Mouse (Mus musculus) left cerebral cortex, adult 8-10 months (tissue): ENCODE data around the gene Olfr978. TPM values are rescaled to one million over a fixed set of nuclear protein-coding genes. Genes with fewer than 3 reads are reported as not detected.
"Not testable (repeated sequence)": the region's sequence is repeated elsewhere in the genome, so short reads cannot be mapped to it uniquely, and the experiment has no call there.

Experiments
- DNase-seq, 2 experiments: peaks; one replicate each; pipeline ENCODE4 v3.0.0; 2022; ENCODE audit warnings: low spot score in 2 of 2
- total RNA-seq, 4 experiments: library from RNA; stranded (reverse); gene quantifications; 2 replicates each; pipeline ENCODE4 v1.2.4; 2022

The Olfr978 gene
- not detected for total RNA-seq

DNA sequence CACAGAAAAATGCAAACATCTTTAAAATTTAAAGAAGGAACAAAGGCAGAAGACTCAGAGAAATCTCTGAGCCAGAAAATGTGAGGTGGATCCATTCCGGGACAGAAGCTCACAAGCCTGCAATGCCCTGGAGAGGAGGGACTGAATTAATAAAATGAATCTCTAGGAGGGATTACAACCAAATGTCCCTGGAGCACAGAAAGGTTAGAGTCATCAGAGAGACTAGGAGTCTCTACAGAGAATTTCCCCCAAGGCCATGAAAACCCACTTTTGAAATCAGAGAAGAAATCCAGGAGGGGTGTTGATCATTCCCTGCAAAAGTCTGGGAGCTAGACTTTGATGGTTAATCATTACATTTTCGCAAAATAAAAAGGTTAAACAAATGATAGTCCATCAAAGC is at the start of gene Olfr978:
Gene Olfr978 (plus strand): TSS at position 301 of the 400 bp plus-strand sequence.
- no peak for DNase-seq

DNA sequence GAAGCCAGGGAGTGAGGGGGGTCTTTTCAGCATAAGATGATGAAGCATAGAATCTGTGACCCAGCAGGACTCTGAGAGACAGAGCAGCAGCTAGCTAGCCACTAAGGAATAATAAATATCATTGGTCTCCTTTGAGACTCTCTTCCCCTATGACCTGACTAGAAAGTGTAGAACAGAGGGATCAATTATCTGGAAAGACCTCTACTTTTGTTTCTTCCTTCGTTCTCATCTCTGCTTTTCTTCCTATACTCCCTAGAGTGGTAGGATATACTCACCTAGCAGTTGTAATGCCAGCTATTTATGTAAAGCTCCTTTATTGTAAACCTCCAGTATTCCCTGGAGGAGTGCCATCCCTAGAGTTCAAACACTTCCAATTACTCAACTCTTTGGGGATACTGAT is 40.0 kb upstream of the Olfr978 start, which contains the start of gene Olfr975:
Gene Olfr975 (minus strand): TSS at position 101 of the 400 bp plus-strand sequence.
- no peak for DNase-seq

DNA sequence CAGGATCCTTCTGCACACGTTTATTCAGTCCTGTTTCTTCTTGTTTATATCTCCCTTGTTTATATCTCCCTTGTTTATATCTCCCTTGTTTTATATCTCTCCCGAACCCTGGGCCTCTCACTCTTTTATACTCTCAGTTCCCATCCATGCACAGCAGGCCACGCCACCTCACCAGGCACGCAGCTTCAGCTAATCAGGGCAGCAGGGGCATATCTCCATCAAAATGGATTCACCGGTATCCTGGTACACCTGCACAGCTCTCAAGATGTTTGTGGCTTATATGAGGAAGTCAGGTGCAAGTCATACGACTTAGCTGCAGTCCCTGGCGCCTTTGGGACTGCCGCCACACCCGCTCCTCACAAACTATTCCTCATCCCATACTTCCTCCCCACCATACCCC is 30.9 kb upstream of the Olfr978 start, which contains the start of gene Olfr976:
Gene Olfr976 (minus strand): TSS at position 101 of the 400 bp plus-strand sequence.
- not testable (repeated sequence) for DNase-seq

GRCm38 (mm10) chr9:39976581-39977145 is 15.2 kb upstream of the Olfr978 start:
- DNase-seq: not testable (repeated sequence)

- DNase-seq: no peak
These were observed 11.5 kb downstream of the Olfr978 start, which contains the start of gene Olfr979 for GRCm38 (mm10) chr9:40003365-40003764. Gene Olfr979 (minus strand): TSS chr9:40003465.

- DNase-seq: no peak
These were observed 17.6 kb downstream of the Olfr978 start, which contains the start of gene Olfr980 for GRCm38 (mm10) chr9:40009482-40009881. Gene Olfr980 (minus strand): TSS chr9:40009582.

GRCm38 (mm10) chr9:40021164-40021563 is 29.3 kb downstream of the Olfr978 start, which contains the start of gene Olfr981:
Gene Olfr981 (plus strand): TSS chr9:40021464.
- DNase-seq: no peak

Other genes with a start within 250 kb of the Olfr978 start
- gene Olfr967, start 245.9 kb upstream of the Olfr978 start, total RNA-seq: under 1 TPM in 1 of 4 experiments, not detected in 3; 0.30 TPM
- gene Olfr968, start 208.9 kb upstream of the Olfr978 start, total RNA-seq: not detected
- not detected for gene Olfr969, start 201.2 kb upstream of the Olfr978 start, total RNA-seq
- gene Olfr970, start 183.3 kb upstream of the Olfr978 start, total RNA-seq: not detected
- not detected for gene Olfr971, start 155.2 kb upstream of the Olfr978 start, total RNA-seq
- not detected for gene Olfr972, start 125.7 kb upstream of the Olfr978 start, total RNA-seq
- not detected for gene Olfr229, start 84.8 kb upstream of the Olfr978 start, total RNA-seq
- not detected for gene Olfr974, start 54.6 kb upstream of the Olfr978 start, total RNA-seq
- gene Olfr975, start 40.1 kb upstream of the Olfr978 start, total RNA-seq: not detected
- not detected for gene Olfr976, start 31.0 kb upstream of the Olfr978 start, total RNA-seq
- gene Olfr979, start 11.4 kb downstream of the Olfr978 start, total RNA-seq: not detected
- not detected for gene Olfr980, start 17.5 kb downstream of the Olfr978 start, total RNA-seq
- not detected for gene Olfr981, start 29.4 kb downstream of the Olfr978 start, total RNA-seq
- gene Olfr982, start 81.7 kb downstream of the Olfr978 start, total RNA-seq: not detected
- gene Olfr983, start 101.5 kb downstream of the Olfr978 start, total RNA-seq: not detected
- not detected for gene Olfr984, start 122.1 kb downstream of the Olfr978 start, total RNA-seq
- not detected for gene Olfr985, start 138.1 kb downstream of the Olfr978 start, total RNA-seq
- not detected for gene Tmem225, start 156.0 kb downstream of the Olfr978 start, total RNA-seq
- not detected for gene Olfr986, start 188.8 kb downstream of the Olfr978 start, total RNA-seq
- gene Zfp202, start 200.2 kb downstream of the Olfr978 start, total RNA-seq: 1 to 10 TPM; 3.2 to 4.6 (median 4.1) TPM